Mouse (Mus musculus): ENCODE results near the gene Dydc1. TPM values are rescaled to one million over a fixed set of nuclear protein-coding genes. Genes with fewer than 3 reads are reported as not detected.

The Dydc1 gene
- not detected in 2 replicates for polyA plus RNA-seq (2012; rRNA removed; ENCODE audit: low replicate concordance)

DNA sequence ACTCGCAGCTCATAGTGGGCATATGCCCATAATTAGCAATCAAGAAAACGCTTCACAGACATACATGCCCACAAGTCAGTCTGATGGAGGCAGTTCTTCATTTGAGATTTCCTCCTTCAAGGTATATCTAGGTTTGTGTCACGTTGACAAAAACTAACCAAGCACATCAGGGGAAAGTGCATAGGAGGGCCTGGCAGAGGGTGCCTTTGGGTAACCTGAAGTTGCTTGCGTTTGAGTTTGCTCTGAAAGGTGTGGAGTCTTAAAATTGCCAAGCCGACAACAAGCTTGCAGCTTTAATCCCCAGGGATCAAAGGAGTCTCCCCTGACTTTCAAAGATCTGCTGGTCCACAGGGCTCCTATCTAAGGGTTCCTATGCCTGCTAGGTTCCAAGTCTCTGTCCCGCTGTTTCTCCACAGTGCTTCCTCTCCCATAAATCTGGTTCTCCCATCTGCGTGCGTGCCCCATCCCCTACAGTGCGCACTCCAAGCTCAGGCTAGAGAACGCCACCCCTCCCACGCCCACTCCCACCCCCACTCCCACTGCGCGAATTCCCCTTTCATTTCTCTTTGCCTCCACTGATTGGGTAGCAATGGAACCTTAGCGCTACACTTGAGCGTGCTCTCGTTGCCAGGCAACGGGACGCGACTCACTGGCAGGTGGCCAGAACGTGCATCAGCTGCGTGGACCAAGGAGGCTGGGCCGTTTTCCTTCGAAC, at the start of gene Dydc1:
Gene Dydc1 (plus strand): TSS at position 683 of the 715 bp plus-strand sequence.

DNA sequence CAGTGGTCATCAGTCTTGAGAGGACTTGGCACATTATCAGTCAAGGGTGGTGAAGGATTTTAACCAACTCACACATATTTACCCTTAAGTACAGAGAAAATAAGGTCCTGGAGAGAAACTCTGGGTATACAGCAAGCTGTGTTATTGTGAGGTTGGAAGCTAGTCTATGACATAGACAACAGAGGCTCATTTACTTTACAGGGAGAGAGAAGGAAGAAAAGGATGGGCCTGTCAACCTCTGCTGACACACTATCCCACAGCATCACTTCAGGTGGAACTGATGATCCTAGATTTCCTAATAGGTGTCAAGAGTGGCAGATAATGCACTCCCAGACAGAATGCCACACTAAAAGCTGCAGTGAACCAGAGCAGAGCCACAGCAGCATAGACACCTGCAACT, 3.6 kb upstream of the Dydc1 start, which contains the start of gene Dydc2:
Gene Dydc2 (minus strand): TSS at position 101 of the 400 bp plus-strand sequence.

DNA sequence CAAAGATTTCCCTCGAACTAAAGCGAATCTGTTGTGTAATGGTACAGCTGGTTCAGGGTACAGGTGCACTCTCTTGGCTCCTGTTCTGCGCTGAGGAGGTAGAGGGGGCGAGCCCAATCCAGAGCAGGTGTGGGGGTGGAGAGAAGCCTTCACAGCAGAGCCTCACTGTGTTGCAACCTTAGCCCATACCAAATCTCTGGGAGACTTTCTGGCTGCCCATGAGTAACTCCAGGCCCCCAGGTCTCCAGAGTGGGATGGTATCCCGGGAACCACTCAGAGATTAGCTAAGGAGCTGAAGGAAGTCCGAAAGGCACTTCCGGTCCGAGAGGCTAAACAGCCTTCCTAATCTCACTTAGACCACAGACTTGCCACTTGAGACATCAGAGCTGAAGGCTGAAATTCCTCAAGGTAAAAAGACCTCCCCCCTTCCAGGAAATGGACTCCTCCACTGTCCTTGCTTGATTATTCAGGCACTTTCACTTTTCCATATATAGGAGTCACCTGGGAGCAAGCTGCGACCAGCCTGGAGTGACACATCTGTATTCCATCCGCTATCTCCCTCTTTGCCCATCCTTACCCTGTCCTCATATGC, 32.2 kb downstream of the Dydc1 start, which contains the start of gene Mat1a:
Gene Mat1a (plus strand): TSS at position 183 of the 592 bp plus-strand sequence.

DNA sequence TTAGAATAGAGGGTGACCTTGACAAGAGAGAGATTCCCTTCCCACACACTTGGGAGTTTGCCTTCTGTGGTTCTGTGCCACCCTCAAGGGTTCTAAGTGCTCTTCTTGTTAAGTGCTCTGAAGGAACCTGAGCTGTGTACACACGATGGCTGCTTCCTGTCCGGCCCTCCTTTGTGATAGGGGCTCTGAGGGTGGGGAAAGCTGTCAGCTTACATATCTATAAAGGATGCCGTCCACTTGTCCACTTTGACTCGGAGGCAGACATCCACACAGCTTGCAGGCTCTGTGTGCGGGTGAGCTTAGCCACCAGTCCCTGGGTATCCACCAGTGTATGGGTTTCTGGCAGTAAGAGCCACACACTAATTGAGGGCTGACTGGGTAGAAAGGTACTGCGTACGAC, 58.8 kb downstream of the Dydc1 start, which contains the start of gene Sftpa1:
Gene Sftpa1 (plus strand): TSS at position 243 of the 400 bp plus-strand sequence.

Other genes starting within 250 kb of the Dydc1 start
- gene Sh2d4b, start 179.6 kb upstream of the Dydc1 start, polyA plus RNA-seq (2012; rRNA removed; ENCODE audit: low replicate concordance): 0.59 and 0.68 TPM in 2 replicates
- 87.4 and 109 TPM in 2 replicates for gene Tspan14, start 106.1 kb upstream of the Dydc1 start, polyA plus RNA-seq (2012; rRNA removed; ENCODE audit: low replicate concordance)
- 65.8 and 153 TPM in 2 replicates for gene Fam213a, start 59.1 kb upstream of the Dydc1 start, polyA plus RNA-seq (2012; rRNA removed; ENCODE audit: low replicate concordance)
- gene Dydc2, start 3.7 kb upstream of the Dydc1 start, polyA plus RNA-seq (2012; rRNA removed; ENCODE audit: low replicate concordance): not detected in 2 replicates
- gene Mat1a, start 32.1 kb downstream of the Dydc1 start, polyA plus RNA-seq (2012; rRNA removed; ENCODE audit: low replicate concordance): 0.07 and 0.44 TPM in 2 replicates
- 0.14 TPM in 1 of 2 replicates, not detected in the other for gene Sftpa1, start 58.9 kb downstream of the Dydc1 start, polyA plus RNA-seq (2012; rRNA removed; ENCODE audit: low replicate concordance)
- 0.09 TPM in 1 of 2 replicates, not detected in the other for gene Mbl1, start 78.5 kb downstream of the Dydc1 start, polyA plus RNA-seq (2012; rRNA removed; ENCODE audit: low replicate concordance)
- 5.2 TPM in 1 of 2 replicates, not detected in the other for gene Sftpd, start 112.2 kb downstream of the Dydc1 start, polyA plus RNA-seq (2012; rRNA removed; ENCODE audit: low replicate concordance)
- not detected in 2 replicates for gene Gm2832, start 205.9 kb downstream of the Dydc1 start, polyA plus RNA-seq (2012; rRNA removed; ENCODE audit: low replicate concordance)

All from subcutaneous adipose tissue, adult 2 months (tissue).